Mouse (Mus musculus) cerebellum, postnatal 14 days (tissue): ENCODE data around the gene Ccdc172.

ENCODE experiments used
- DNase-seq, 2 experiments: peaks; one replicate each; pipeline ENCODE4 v3.0.0; 2021; ENCODE audit warnings: mixed read lengths in 2 of 2

The Ccdc172 gene

GRCm38 (mm10) chr19:58511818-58512217, at the start of gene Ccdc172:
Gene Ccdc172 (plus strand): TSS chr19:58511993.
- no peak for DNase-seq

- DNase-seq: no peak
These were observed 48.0 kb upstream of the Ccdc172 start for GRCm38 (mm10) chr19:58463755-58464154.

- DNase-seq: no peak
These were observed 43.5 kb upstream of the Ccdc172 start for GRCm38 (mm10) chr19:58468331-58468730.

- peak; percentile 95 to 98 for DNase-seq
These were observed 42.4 kb upstream of the Ccdc172 start for GRCm38 (mm10) chr19:58469421-58469820.

- no peak for DNase-seq
These were observed 37.5 kb upstream of the Ccdc172 start for GRCm38 (mm10) chr19:58474251-58474650.

- DNase-seq: no peak
These were observed 29.3 kb upstream of the Ccdc172 start for GRCm38 (mm10) chr19:58482373-58482977.

GRCm38 (mm10) chr19:58486686-58487085, 25.1 kb upstream of the Ccdc172 start:
- DNase-seq: no peak

GRCm38 (mm10) chr19:58497106-58497505, 14.7 kb upstream of the Ccdc172 start:
- DNase-seq: no peak

GRCm38 (mm10) chr19:58499420-58499966, 12.3 kb upstream of the Ccdc172 start:
- DNase-seq: no peak

- peak; percentile 10 to 11 for DNase-seq
These were observed 11.7 kb upstream of the Ccdc172 start for GRCm38 (mm10) chr19:58500049-58500448.

GRCm38 (mm10) chr19:58521696-58522095, 9.9 kb downstream of the Ccdc172 start:
- DNase-seq: peak; percentile 34 to 55

- DNase-seq: no peak
These were observed 12.1 kb downstream of the Ccdc172 start for GRCm38 (mm10) chr19:58523736-58524394.

GRCm38 (mm10) chr19:58525457-58526239, 13.9 kb downstream of the Ccdc172 start:
- no peak for DNase-seq

- DNase-seq: no peak
These were observed 21.3 kb downstream of the Ccdc172 start for GRCm38 (mm10) chr19:58533077-58533476.

- DNase-seq: no peak
These were observed 24.9 kb downstream of the Ccdc172 start for GRCm38 (mm10) chr19:58536691-58537090.

GRCm38 (mm10) chr19:58540396-58540795, 28.6 kb downstream of the Ccdc172 start:
- no peak for DNase-seq

GRCm38 (mm10) chr19:58548367-58548766, 36.6 kb downstream of the Ccdc172 start:
- DNase-seq: no peak

- no peak for DNase-seq
These were observed 38.7 kb downstream of the Ccdc172 start for GRCm38 (mm10) chr19:58550489-58550888.

- no peak for DNase-seq
These were observed 39.1 kb downstream of the Ccdc172 start for GRCm38 (mm10) chr19:58550916-58551315.

- DNase-seq: no peak
These were observed 43.2 kb downstream of the Ccdc172 start for GRCm38 (mm10) chr19:58554974-58555373.

- DNase-seq: peak; percentile 67 to 71
These were observed 46.6 kb downstream of the Ccdc172 start for GRCm38 (mm10) chr19:58558352-58558751.

GRCm38 (mm10) chr19:58562301-58562815, 50.6 kb downstream of the Ccdc172 start:
- no peak for DNase-seq

- DNase-seq: no peak
These were observed 59.8 kb downstream of the Ccdc172 start for GRCm38 (mm10) chr19:58571566-58571965.
